Mouse (Mus musculus): ENCODE data around the gene Trim24.

- no peak for TF ChIP-seq GATA1 (IDR thresholded peaks at IDR 0.05; ENCODE audit: borderline replicate concordance, low read length)
- TF ChIP-seq FLI1 (IDR thresholded peaks at IDR 0.05; ENCODE audit: low read length) = no peak
Observed at GRCm38 (mm10) chr6:38007459-38007858, 136.8 kb downstream of the Trim24 start.

Data from megakaryocyte, embryonic 14.5 days (primary cell).